Mouse (Mus musculus): Measurements from ENCODE around the gene Rcn2.

Rcn2 gene

DNA sequence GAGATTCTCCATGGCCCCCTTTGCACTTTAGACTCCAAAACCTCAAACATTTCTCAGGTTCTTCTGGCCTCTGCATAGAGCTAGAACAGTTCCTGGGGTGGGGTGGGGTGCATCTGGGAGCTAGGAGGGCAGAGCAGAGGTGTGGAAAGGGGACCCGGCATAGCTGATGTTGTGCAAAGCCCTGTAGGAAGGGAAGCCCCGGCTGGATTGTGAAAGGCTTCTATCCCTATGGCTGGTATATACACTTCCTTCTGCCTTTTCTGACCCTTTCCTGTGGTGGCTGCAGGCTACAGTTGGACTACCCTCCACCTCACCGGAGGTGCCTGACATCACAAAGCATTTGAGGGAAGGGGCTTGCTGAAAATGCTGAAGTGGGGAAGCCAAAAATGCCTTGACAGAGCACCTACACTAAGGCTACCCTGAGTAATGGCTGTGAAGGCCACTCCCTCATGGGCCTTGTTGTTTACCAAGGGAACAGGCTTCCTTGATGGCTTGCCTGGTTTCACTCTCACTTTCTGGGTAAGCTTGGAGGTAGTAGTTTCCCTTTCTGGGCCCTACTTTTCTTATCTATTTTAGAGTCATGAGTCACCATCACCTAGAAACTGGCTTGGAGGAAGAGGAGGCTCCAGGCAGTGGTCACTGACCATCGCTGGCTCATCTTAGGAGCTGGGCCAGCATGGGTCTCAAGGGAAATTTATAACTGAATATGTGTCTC is 56.1 kb downstream of the Rcn2 start:
- DNase-seq (ENCODE audit: low spot score): no peak

GRCm38 (mm10) chr9:56100041-56100522 is 58.4 kb downstream of the Rcn2 start:
- no peak for DNase-seq (ENCODE audit: low spot score)

- no peak for DNase-seq (ENCODE audit: low spot score)
Measured at GRCm38 (mm10) chr9:56101022-56101421, 59.4 kb downstream of the Rcn2 start.

GRCm38 (mm10) chr9:56104921-56105320 is 63.3 kb downstream of the Rcn2 start:
- DNase-seq (ENCODE audit: low spot score): no peak

GRCm38 (mm10) chr9:56106274-56107072 is 64.8 kb downstream of the Rcn2 start:
- no peak for DNase-seq (ENCODE audit: low spot score)

DNA sequence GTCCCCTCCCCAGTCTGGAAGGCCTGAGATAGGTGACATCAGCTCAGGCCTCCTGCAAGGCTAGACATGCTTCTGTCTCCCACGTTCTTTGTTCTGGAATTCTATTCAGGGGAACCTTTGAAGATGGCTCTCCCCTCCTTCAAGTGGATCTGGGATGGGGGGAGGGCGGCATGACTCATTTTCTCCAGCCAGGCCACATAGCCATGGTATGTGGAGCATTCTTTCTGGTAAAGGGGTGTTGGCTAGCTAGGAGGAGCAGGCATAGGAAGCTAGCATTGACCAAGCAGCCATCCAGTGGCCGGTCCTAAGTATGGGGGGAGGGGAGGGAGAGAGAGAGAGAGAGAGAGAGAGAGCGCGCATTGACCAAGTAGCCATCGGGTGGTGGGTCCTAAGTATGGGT is 65.9 kb downstream of the Rcn2 start:
- DNase-seq (ENCODE audit: low spot score): no peak

DNA sequence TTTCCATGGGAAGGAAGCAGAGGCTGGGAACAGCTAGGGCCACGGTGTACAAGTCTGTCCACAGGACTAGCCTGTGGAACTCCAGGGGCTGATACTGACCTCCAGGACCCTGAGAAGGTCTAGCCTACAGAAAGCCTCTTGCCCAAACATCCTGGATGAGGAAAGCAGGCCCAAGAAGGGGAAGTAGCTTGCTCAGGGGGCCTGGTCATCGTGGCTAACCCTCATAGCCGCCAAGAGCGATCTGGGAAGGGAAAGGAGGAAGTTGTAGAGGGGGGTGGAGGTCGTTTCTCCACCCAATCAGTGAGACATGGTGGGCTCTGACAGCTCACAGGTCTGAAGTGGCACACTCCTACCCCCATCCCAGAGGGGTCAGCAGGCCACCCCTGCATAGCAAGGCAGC is 66.5 kb downstream of the Rcn2 start:
- DNase-seq (ENCODE audit: low spot score): no peak

All from layer of hippocampus, adult 9-10 months (tissue).